Comparison of ENCODE assay signal across 14 mouse cellular contexts in the genomic region with DNA sequence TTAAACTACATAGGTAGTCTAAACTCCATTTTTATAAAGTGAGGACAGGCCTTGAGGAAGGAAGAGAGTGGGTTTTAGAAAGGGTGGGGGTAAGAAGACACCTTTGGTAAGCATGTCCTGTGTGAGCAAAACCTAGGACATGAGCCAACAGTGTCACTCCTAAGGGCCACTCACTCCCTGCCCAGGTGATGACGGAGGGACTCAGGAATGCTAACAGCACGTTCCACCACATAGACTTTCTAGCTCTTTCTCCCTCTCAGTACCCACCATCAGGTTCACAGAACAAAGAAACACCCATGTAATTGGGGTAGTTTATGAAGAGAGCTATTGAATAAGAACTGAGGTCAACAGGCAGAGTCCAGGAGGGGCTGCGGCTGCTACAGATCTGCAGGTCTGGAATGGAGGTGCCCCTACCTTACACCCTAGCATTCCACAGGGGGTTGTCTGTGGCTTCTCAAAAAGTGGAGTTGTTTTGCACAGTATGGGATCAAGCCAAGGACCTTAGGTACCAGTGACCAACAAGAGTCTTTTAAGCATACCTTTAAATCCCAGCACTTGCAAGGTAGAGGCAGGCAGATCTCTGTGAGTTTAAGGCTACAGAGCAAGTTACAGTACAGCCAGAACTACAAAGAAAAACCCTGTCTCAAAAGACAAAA.
"Had no signal": no experiment of that assay in that cellular context is flagged by ENCODE, and none has a peak within 500 bp of the region (broad histone marks: within the 10 kb centered on the region; RNA-seq: fewer than 3 reads in every experiment).

No protein-coding gene starts in this region.

- H3K27me3 ChIP-seq: kidney, embryonic 15.5 days; limb, embryonic 15.5 days; midbrain, embryonic 15.5 days; neural tube, embryonic 13.5 days; stomach, embryonic 15.5 days had no signal

- H3K36me3 ChIP-seq: kidney, embryonic 15.5 days; midbrain, embryonic 15.5 days; stomach, embryonic 15.5 days had no signal

- H3K27ac ChIP-seq: kidney, embryonic 15.5 days; left cerebral cortex, adult 2 months; liver, embryonic 12.5 days; midbrain, embryonic 15.5 days; neural tube, embryonic 13.5 days; stomach, embryonic 15.5 days had no signal

- H3K9me3 ChIP-seq: kidney, embryonic 15.5 days; limb, embryonic 15.5 days; liver, embryonic 12.5 days; midbrain, embryonic 15.5 days; neural tube, embryonic 13.5 days; stomach, embryonic 15.5 days had no signal

- H3K9ac ChIP-seq: kidney, embryonic 15.5 days; limb, embryonic 15.5 days; liver, embryonic 12.5 days; midbrain, embryonic 15.5 days; neural tube, embryonic 13.5 days; stomach, embryonic 15.5 days had no signal

- ATAC-seq: hindbrain, embryonic 16.5 days; inflammation-experienced regulatory T-cells, adult 6 months; liver, embryonic 12.5 days; midbrain, embryonic 15.5 days had no signal

- DNase-seq: kidney, adult 2 months; kidney, postnatal 14 days; right cerebral cortex, postnatal 14 days; thymus, adult 2 months; thymus, postnatal 36 days had no signal

- H3K4me3 ChIP-seq: kidney, embryonic 15.5 days; left cerebral cortex, adult 2 months; limb, embryonic 15.5 days; liver, embryonic 12.5 days; midbrain, embryonic 15.5 days; neural tube, embryonic 13.5 days; stomach, embryonic 15.5 days had no signal

- H3K4me2 ChIP-seq: kidney, embryonic 15.5 days; limb, embryonic 15.5 days; liver, embryonic 12.5 days; midbrain, embryonic 15.5 days; neural tube, embryonic 13.5 days; stomach, embryonic 15.5 days had no signal
